Mouse (Mus musculus) lung, adult 2 months (tissue): ENCODE data around the gene Rhof.

Experiments used
- CTCF ChIP-seq: fragments of 200-500 bp; IDR thresholded peaks from 2 replicates; pipeline ENCODE4 v1.5.1; 2011; ENCODE audit warnings: mild to moderate bottlenecking, low read length, control low read depth; ENCODE audit not compliant: insufficient read depth
- POLR2A ChIP-seq: fragments of 200-500 bp; IDR thresholded peaks from 2 replicates; pipeline ENCODE4 v1.6.1; 2011; ENCODE audit warnings: low read depth, mild to moderate bottlenecking, control low read depth, low read length, borderline replicate concordance; ENCODE audit errors: extremely low read depth

DNA sequence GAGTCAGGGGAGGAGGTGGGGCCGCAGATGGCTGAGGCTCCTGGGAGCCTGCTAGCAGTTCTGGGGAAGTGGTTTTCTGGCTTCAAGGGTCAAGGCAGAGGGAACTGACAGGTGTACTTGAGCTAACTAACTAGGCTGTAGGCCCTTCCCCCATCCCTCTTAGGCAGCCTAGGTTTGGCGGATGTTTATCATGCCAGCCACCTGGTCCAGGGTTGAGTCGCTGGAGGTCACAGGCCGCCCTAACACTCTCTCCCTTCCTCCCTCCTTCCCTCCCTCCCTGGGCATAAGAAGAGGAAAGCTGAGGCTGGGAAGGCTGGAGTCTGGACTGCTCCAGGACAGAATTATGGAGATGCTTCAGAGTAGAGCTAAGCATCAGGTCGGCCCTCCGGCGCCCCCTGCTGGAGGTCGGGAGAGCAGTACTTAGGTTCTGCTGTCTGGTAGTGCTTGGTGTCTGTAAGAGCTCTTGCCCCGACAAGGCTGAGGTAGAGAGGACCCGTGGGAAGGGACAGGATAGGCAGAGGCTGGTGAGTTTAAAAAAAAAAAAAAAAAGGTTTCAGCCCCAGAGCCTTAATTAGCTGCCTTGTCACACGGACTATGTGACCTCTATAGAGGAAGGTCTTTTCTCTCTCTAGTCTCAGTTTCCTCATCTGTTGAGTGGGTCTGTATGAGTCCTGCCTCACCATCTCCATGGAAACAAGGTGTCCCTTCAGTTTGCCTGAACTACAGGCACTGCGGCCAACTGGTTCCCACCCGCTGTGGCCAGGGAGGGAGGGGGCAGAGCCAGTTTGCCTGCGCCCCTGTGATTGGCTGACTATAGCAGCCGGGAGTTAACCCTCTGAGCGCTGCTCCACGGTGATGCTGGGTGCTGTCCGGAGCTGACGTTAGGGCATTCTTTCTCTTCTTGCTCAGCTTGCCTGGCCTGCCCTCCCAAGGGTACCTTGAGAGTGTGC lies 17.2 kb upstream of the Rhof start:
- TF ChIP-seq POLR2A = 0 out of 2 replicates have a peak, but pooled peaks have one; percentile 35
- TF ChIP-seq CTCF = peak; percentile 90
